Mouse (Mus musculus): Measurements from ENCODE around the gene Tsc2.
A peak's percentile ranks its signal among the peaks of the same experiment; 100 is the strongest.
"Not testable (repeated sequence)": the region's sequence is repeated elsewhere in the genome, so short reads cannot be mapped to it uniquely, and the experiment has no call there.

Gene Tsc2

DNA sequence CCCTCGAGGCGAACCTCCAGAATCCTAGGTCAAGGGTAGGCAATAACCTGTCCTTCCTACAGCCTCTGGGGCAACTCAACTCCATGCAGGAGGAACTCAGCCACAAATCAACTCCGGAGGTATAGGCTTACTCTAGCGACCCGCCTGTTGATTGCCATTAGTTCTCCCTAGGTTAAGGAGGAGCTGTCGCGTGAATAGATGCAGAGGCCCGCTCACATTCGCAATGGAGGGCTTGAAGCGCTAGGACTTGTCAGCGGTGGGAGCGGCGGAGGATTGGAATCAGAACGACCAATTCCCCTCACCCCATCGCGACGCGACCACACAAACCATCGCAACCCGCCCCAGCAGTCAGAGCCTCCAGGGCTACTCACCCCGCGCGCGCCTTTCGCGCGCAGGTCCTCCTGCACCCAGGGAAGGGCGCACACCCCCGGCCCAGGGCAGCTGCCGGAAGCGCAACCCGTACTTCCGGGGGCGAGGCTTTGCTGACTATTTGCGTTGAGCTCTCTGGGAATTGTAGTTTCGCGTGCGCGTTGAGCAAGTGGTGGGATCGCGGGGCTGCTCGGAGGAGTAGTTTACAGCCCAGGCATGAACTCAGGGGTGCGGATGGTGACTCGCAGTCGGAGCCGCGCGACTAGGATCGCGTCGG lies at the start of gene Tsc2, which contains the start of gene Nthl1:
Gene Tsc2, minus strand, starts transcription at position 464 of the 646 bp plus-strand sequence.
Gene Nthl1, plus strand, starts transcription at position 514 of the 646 bp plus-strand sequence.
- DNase-seq = peak; percentile 99

DNA sequence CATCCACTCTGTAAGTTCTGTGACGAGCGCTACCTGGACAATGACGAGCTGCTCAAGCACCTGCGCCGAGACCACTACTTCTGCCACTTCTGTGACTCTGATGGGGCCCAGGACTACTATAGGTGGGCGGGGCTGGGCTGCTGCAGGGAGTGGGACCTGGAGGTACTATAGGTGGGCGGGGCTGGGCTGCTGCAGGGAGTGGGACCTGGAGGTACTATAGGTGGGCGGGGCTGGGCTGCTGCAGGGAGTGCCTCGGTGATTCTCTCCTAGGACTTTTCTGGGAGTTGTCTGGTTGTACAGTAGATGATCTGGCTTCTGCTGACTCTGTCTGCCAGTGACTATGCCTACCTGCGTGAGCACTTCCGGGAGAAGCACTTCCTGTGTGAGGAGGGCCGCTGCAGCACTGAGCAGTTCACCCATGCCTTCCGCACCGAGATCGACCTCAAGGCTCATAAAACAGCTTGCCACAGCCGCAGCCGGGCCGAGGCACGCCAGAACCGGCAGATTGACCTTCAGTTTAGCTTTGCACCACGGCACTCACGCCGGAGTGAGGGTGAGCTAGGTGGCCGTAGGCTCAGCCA lies 45.2 kb upstream of the Tsc2 start:
- DNase-seq = peak; percentile 88

DNA sequence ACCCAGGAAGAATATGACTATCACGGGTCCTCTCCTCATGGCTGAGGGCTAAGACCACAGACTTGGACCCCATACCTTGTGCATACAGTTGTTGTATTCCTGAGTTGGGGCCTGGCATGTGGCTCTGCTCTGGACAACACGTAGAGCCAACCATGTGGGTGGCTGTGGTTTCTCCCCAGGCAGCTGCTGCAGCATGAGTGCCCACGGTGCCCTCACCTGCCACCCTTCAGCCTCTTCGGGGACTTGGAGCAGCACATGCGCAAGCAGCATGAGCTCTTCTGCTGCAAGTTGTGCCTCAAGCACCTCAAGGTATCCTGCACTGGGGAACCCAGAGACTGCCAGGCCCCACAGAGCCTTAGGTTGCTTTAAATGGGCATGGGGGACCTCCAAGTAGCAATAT lies 44.4 kb upstream of the Tsc2 start:
- DNase-seq = peak; percentile 86

DNA sequence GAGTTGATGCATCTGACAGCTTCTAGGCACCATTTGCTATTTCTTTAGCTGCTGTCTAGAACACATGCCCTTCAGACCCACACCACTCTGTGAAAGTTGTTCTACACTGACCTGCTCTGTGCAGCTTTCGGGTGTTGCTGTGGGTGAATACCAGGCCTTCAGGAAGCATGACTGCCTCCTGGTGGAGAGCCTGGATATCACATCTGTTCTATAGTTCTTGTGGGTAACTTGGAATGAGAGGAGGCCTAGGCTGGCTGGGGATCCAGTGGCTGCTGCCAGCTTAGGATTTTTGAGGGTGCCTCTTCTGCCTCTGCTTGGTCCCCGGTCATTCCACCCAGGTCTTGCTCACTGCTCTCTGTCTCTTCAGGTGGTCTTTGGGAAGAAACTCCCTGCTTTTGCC lies 43.8 kb upstream of the Tsc2 start:
- peak; percentile 94 for DNase-seq

DNA sequence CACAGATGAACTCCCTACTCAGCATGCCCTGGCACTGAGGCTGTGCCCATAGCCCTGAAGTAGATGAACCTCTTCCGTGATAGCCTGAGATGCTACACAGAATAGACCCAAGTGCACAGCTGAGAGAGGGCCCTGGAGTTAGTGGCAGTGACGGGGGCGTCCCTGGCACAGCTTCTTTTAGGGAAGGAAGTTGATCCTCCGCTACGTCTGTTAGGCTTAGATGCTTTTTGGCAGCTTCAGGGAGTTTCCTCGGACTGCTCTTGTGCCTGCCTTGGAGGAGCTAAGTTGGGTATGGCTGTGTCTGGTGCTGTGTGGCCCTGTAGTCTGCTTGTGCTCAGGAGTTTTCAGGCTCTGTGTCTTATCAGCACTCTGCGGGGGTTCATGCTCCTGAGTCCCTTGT lies 41.8 kb upstream of the Tsc2 start:
- peak; percentile 88 for DNase-seq

DNA sequence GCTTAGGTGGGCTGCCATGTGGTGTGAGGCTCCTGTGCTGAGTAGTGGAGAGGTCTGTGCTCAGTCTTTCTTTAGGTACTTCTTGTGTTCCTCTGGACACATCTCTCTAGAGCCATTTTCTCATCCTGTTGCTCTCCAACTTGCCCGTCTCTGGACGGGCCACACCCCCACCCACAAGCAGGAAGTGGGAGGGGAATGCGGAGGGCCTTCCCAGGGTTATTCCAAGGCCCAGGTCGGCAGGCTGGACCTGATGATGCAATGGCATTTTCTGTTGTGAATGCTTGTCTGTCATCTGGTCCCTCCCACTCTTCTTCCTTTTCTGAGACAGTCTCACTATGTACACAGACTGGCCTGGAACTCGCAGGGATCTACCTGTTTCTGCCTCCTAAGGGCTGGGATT lies 39.7 kb upstream of the Tsc2 start:
- peak; percentile 98 for DNase-seq

DNA sequence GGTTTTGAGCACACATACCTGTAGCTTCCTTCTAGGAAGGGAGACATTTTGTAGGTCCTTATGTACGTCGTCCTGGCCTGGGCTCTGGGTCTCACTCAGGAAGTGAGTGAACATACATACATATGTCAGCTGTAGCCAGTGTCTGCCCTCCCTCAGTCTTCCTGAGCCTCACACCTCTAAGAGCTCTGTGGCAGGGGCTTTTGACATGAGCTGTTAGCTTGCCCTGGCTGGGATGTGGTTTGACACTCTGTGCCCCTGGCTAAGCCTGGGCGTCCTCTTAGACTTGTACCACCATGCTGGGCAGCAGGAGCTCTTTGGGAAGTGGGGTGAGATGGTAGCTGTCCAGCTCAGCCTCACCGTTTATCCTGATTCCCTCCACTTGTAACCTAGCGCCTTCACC lies 38.9 kb upstream of the Tsc2 start:
- peak; percentile 91 for DNase-seq

DNA sequence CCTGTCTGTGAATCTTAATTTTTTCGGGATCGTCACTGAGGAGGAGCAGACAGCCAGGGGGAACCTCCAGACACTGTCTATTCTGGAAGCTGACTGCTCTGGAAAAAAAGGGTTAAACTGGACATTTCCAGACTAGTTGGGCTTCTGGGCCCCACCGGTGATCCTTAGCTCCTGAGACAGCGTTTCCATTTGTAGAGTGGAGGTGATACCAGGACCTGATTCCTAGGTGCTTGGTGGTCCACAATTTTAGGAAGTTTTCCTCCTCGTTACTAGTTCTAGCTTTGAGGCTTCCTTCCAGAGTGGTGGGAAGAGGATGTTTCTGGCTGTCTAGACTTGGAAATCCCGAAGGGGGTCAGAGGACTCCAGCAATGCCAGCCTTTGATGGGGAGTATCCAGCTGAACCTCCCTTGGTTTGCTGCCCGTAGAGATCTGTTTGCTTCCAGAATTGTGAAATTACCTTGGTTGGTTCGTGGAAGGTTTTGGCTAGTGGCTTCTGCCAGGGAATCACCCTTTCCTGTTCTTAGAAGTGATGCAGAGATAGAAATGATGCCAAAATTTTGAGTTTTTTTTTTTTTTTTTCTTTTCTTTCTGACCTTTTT lies 37.9 kb upstream of the Tsc2 start:
- peak; percentile 82 for DNase-seq

DNA sequence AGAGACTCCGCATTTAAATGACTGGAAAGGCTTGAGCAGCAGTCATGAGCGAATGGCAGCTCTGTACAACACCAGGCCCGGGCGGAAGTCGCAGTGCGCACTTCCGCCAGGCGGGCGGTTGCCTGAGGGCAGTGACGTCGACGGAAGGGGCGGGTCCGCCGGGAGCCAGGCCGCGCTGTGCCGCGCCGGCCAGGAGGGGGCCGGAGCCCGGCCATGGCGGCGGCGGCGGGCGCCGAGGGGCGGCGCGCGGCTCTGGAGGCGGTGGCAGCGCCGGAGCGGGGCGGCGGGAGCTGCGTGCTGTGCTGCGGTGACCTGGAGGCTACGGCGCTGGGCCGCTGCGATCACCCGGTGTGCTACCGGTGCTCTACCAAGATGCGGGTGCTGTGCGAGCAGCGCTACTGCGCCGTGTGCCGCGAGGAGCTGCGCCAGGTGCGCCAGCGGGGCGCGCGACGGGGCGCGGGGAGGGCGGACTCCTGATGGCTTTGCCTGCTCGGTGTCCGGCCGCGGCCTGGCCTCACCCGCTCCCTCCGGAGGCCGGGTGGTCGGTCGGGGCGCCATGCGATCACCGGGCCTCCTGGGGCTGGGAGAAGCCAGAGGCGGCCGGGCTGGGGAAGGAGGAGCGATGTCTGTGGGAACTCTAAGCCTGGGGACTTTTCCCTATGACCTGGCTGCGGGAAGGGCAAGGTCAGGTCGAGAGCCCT lies 37.3 kb upstream of the Tsc2 start, which contains the start of gene Zfp598:
Gene Zfp598, plus strand, starts transcription at position 143 of the 701 bp plus-strand sequence.
- DNase-seq = peak; percentile 99

DNA sequence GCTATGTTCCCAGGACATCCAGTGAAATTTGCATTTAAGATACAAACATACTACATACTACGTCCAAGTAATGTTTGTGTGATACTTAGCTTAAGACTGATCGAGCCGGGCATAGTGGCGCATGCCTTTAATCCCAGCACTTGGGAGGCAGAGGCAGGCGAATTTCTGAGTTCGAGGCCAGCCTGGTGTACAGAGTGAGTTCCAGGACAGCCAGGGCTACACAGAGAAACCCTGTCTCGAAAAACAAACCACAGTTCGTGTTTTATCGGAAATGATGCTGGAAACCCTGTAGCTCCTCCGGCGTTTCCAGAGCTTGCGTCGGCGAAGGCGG lies 36.7 kb upstream of the Tsc2 start:
- DNase-seq = not testable (repeated sequence)

DNA sequence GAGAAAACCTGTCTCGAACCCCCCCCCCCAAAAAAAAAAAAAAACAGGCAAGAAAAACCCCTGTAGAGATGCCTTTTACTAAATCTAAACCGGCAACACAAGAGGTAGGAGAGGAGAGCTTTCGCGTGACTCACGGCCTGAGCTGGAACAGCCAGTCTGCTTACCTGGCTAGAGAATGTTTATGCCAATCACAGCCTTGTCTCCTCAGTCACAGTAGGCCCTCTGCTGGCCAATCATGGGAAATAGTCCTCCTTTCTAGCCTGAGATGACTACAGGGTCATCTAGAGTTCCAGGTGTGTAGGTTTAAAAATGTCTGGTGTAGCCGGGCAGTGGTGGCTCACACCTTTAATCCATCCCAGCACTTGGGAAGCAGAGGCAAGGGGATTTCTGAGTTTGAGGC lies 35.0 kb upstream of the Tsc2 start:
- peak; percentile 94 for DNase-seq

DNA sequence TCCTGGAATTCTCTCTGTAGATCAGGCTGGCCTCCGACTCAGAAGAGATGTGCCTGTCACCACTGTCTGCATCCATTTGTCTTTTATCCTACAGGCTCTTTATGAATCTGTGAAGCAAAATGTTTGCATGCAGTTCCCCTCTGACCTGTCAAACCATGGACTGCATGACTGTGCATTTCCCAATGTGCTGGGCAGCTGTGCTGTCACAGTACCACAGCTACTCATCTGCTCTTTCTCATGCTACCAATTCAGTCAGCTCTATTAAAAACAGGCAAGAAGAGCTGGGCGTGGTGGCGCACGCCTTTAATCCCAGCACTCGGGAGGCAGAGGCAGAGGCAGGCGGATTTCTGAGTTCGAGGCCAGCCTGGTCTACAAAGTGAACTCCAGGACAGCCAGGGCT lies 34.6 kb upstream of the Tsc2 start:
- DNase-seq = not testable (repeated sequence)

DNA sequence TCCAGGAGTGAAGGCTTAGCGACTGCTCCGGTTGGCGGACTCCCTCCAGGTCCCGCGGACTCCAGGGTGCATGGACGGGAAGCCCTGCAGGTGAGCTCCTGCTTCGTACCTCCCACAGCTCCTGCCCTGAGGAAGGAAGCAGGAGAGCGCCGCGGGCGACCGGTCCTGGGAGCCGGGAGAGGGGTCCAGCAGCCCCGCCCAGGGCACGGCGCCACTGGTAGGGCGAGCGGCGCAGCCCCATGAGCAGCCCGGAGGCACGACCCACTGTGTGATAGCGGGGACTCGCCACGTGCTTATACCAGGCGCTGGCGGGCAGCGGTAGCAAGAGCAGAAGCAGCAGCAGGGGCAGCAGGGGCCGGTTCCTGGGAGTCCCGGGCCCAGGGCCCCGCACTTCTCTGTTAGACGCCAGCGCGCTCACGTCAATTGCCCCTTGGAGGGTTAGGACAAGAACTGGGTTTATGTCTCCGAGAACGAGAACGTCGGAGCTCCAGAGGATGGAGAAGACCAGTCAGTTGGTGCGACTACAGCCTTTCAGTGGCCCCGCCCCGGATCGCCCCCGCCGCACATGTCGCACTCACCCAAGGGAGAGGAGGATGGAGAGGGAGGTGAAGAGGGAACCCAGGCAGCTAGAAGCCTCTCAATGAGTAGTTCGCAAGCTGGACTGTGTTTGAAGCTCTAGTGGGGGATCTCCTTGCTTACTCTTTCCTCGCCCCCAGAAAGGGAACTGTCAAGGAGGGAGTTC lies 25.8 kb upstream of the Tsc2 start, which contains the start of gene Npw:
Gene Npw, minus strand, starts transcription at position 441 of the 742 bp plus-strand sequence.
- peak; percentile 90 for DNase-seq

DNA sequence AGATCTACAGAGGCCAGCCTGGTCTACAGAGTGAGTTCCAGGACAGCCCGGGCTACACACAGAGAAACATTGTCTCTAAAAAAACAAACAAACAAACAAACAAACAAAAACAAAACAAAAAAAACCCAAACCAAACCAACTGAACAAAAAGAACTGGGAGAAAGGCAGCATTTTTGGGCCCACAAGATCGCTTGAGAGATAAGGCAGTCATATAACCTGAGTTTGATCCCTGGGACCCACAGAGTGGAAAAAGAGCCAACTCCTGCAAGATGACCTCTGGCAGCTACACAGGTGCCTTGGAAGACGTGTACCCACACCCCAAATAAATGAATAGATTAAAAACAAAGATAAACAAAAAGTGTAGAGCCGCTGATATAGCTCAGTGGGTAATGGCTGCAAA lies 22.5 kb upstream of the Tsc2 start:
- DNase-seq = no peak

DNA sequence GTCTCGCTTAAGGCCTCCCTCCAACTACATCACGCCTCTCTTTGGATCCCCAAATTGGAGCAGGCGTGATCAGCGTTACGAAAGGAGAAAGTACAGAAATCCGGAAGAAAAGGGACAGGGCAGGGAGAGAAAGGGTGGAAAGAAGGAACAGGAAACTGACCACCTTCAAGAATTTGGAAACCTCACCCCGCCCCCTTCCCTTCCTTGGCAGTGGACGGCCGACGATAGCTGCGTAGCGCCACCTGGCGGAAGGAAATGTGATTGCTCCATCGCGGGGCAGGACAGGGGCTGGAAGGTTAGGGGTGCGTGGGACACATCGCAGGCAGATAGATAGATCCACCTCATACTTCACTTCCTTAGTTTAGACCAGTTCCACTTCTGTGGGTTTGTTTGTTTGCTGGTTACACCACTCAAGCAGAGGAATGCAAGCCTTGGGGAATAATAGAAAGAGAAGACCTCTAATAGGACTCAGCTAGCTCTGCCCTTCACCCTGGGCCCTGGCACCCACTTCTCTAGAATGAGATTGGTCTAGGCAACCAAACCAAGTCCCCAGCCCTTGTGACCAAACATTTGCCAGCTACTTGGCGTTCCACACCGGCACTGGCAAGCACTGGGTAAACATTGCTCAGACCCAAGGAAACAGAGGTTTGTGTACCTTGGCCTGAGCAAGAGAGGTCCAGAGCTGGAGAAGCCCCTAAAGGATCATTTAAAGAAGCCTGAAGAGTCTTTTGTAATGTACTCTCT lies 21.7 kb upstream of the Tsc2 start:
- peak; percentile 96 for DNase-seq

DNA sequence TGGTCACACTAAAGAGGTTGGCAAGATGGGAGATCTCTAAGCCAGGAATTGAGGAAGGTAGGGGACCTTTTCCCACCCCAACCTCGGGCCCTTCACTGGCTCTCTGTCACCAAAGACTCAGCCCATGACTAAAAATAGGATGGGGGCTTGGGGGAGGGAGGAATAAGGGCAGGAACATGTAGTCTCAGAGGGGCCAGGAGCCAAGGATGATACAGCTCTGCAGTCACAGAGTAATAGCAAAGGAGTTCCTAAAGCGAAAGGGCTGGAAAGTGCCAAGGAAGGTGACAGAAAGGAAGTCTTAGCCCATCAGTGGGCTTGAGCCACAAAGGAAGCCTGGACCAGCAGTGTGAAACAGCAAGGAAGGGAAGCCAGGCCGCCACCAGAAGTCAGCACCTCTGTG lies 19.4 kb upstream of the Tsc2 start:
- DNase-seq = peak; percentile 90

DNA sequence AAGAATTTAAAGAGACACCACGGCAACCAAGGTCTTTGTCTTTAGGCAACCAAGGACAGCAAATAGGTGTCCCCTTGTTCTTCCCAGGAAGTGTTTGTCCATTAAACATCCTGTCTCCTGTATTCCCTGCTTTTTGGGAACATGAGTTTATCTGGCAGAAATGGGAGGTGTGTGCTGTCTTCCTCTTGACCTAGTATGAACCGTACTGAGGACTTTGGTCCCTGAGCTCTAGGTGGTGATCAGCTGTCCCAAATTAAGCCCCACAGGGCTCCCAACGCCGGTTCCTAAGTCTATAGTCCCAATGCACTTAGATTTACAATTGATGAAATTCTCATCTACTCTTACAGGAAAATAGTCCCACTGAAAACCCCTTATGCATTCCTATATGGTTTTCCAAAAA lies 18.3 kb upstream of the Tsc2 start:
- no peak for DNase-seq

DNA sequence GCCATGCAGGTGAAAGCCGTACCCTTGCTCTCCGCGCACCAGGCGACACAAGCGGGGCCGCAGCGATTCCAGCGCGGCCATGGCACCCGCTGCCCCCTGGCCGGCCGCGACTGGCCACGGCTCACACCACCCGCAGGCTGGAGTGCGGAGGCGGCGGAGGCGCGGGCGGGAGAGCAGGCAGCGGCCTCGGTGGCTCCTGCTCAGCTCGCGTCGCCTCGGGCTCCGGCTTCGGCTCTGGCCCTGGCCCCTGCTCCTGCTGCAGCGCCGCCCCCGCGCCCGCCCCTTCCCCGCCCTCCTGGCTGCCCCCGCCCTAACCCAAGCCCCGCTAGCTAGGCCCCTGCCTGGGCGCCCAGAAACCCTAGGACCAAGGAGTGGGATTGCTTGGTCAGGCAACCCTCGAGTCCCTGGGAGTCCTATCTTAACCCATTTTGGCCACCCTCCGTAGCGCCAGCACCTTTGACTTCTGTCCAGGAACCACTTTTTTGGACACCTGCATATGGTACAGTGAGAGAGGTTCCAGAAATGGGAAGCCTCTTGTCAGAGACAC lies 17.7 kb upstream of the Tsc2 start, which contains the start of gene Slc9a3r2:
Gene Slc9a3r2, minus strand, starts transcription at position 258 of the 547 bp plus-strand sequence.
- DNase-seq = peak; percentile 98

DNA sequence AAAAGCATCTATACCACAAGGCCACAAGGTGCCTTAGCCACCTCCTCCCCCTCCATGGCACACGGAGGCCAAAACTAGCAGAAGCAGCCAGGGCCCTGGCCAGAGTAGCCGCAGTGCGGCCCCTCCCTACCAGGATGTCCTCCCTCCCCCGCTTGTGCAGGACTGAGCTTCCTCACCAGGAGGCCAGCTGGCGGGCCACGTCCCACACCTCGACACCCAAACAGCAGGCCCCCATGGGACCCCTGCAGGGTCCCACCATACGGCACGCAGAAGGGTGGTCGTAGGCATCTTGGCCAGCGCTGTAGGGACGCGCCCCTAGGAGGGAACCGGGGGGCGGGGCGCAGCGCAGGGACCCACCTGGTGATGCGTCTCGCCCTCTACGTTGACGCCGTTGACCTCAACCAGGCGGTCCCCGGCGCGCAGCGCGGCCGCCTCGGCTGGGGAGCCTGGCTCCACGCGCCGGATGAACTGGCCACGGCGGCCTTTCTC lies 17.2 kb upstream of the Tsc2 start:
- DNase-seq = peak; percentile 99

DNA sequence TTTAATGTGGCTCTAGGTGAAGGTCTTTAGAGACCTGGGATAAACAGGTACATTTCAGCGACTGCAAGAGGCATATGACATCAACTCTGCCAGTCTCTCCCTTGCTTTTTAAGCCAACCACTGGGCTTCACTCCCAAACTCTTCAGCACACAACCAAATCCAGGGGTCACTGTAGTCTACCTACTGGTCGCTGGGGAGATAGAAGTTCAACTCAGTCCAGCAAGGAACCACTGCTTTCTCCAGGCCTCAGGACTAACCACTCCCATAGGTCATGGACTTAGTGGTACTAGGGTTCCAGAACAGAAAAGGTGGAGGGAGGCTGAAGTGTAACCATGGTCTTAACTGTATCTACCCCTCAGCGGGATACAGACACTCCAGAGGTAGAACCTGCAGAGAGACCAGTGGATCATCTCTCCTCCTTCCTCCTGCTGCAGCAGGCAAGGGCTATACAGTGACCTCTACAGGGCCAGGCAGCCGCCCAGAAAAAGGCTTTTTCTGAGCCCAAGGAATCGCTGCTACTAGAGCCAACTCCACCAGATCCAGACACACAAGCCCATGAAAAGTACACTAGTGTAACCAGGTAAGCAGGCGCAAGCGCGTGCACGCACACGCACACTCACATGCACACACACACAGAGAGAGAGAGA lies 16.4 kb upstream of the Tsc2 start:
- DNase-seq = peak; percentile 92

DNA sequence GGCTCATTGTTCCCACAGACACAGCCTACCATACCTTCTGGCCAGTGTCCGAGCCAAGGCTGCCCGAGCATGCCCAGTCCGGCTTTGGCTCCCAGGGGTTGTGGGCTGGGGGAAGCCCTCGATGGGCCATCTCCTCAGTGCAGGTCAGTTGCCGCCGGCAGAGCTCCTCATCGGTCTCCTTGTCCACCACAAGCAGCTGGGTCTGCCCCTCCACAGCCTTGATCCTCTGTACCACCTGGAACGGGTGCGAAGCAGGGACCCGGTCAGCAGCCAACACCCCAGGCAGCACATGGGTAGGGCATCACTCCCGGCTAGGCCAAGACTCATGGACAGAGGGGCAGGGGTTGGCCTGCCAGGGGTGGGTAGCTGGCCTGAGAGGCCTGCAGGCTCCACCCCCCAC lies 15.1 kb upstream of the Tsc2 start:
- DNase-seq = peak; percentile 97
